Mouse (Mus musculus) embryo, embryonic 10 days (tissue): ENCODE measurements around the gene Olfr1173.

Experiments used
- DNase-seq: peaks from one replicate; pipeline ENCODE4 v3.0.0-alpha.2; 2015; ENCODE audit warnings: low spot score

Olfr1173 gene

DNA sequence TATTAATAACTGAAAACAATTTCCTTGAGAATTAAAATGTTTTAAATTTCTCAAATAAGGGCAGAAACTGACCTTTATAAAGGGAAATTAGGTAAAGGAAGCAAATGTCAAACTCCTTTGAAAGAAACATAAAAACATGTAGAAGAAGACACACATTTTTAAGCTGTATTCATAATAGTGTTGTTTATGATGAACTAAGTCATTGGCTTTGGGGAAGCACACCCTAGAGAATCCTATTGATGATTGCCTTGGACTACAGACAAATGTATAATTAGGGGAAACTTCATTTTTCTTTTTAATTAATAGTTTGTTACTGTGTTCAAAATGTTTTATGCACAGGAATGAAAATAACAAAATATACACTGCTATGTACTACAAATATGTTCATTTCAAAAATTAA is at the start of gene Olfr1173:
Gene Olfr1173 (minus strand): TSS at position 101 of the 400 bp plus-strand sequence.
- DNase-seq = no peak

DNA sequence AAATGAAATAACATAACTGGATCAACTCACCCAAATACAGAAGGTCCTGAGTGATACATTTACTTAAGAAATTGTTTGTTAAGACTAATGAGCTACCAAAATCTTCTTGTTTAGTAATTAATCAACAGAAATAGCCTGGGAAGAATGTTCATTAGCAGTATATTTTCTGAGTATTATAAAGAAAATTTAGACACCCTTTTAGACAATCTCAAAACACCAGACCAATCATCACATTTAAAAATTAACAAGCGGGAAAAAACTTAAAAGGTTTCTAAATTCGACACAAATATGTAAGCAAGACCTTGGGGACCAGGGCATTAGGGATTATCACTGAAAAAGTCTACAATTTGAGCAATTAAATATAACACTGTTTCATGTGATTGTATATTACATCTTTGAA is 47.4 kb upstream of the Olfr1173 start, which contains the start of gene Olfr1175-ps:
Gene Olfr1175-ps (minus strand): TSS at position 101 of the 400 bp plus-strand sequence.
- no peak for DNase-seq

DNA sequence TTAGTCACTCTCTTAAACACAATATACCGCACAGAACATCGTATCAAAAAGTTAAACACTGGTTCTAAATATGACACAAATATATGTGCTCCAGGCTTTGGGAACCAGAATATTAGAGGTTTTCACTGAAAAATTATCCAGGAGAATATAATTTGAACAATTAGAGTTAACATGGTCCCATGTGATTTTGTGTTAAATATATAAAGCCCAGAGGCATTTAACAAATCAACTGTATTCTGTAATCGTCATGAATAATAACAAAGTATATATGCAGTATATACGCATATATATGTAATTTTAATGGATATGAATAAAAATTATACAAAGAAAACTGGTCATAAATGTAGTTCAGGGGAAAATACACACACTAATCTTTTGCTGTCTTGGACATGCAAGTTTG is 35.4 kb upstream of the Olfr1173 start, which contains the start of gene Olfr1174-ps:
Gene Olfr1174-ps (minus strand): TSS at position 101 of the 400 bp plus-strand sequence.
- no peak for DNase-seq

- no peak for DNase-seq
Observed at GRCm38 (mm10) chr2:88228234-88228633, 51.4 kb downstream of the Olfr1173 start, which contains the start of gene Olfr1170. Olfr1170 (minus strand) TSS chr2:88228334.
